Mouse (Mus musculus): ENCODE data around the gene Mipol1. TPM values are rescaled to one million over a fixed set of nuclear protein-coding genes. Genes with fewer than 3 reads are reported as not detected.

Gene Mipol1
- total and polyA plus RNA-seq, 3 experiments: 6.4 to 10.4 (median 6.6) TPM

DNA sequence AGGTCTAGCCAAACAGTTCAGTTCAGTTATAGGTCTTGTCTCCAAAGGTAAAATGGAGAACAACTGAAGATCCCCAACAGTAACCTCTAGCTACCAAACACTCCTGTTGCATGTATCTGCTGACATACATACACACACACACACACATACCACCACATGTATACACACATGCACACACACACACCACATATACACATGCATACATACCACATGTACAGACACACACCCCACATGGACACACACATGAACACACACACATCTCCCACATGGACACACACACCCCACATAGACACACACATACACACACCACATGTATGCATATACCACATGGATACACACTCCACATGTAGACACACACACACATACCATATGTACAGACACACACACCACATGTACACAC lies 32.0 kb upstream of the Mipol1 start:
- Histone ChIP-seq H3K27me3 (replicated peaks) (no peaks in the 10 kb centered on the region), H3K9me3 (replicated peaks; ENCODE audit: low read length) (no peaks in the 10 kb centered on the region), H3K79me2 (replicated peaks; ENCODE audit: control insufficient read depth, extremely low read depth, insufficient read depth, poor library complexity, severe bottlenecking) (no peaks in the 10 kb centered on the region), H3K36me3 (replicated peaks in 1 of 2; ENCODE audit: control insufficient read depth in 1 of 2, insufficient read depth in 1 of 2, low read length in 1 of 2) (no peaks in the 10 kb centered on the region), H3K4me1 (ENCODE audit: control insufficient read depth in 1 of 2, insufficient read depth in 2 of 2) (no peaks in the 10 kb centered on the region), H3K9ac (ENCODE audit: insufficient read depth, low read depth) (no peak overlapping the region), H3K4me2 (ENCODE audit: insufficient read depth, low read depth, poor library complexity, severe bottlenecking) (no peak overlapping the region), H3K4me3 (replicated peaks in 1 of 3; ENCODE audit: low read depth in 2 of 3, low read length in 2 of 3, poor library complexity in 1 of 3) (no peak overlapping the region), H3K27ac (ENCODE audit: insufficient read depth, low read depth) (no peak overlapping the region)
- TF ChIP-seq CHD2 (IDR thresholded peaks at IDR 0.05; ENCODE audit: low read length) (no peak), MAFK (IDR thresholded peaks at IDR 0.05; ENCODE audit: insufficient replicate concordance, low read length) (no peak), RCOR1 (conservative IDR thresholded peaks at IDR 0.05; ENCODE audit: low read depth, low read length) (no peak), ZNF384 (IDR thresholded peaks at IDR 0.05; ENCODE audit: low read depth, low read length) (no peak), TBP (conservative IDR thresholded peaks at IDR 0.05; ENCODE audit: low read depth, low read length) (no peak), MAZ (IDR thresholded peaks at IDR 0.05; ENCODE audit: low read depth, low read length) (no peak)
- in situ Hi-C loops (cut with MboI; ENCODE audit: low pct_ligation_motif_present, low pct_unique_long_range_greater_than_20kb, low sequenced_read_pairs): loop anchor here (10.0 to 25.0 kb wide), 2 partner anchors 511 to 603 kb away; partner anchors contain the start of gene Pax9
- no peak for DNase-seq (ENCODE audit: extremely low read depth)
- dilution Hi-C loops (cut with MboI; ENCODE audit: extremely low pct_ligation_motif_present, extremely low pct_unique_long_range_greater_than_20kb, low sequenced_read_pairs): no loop called here

DNA sequence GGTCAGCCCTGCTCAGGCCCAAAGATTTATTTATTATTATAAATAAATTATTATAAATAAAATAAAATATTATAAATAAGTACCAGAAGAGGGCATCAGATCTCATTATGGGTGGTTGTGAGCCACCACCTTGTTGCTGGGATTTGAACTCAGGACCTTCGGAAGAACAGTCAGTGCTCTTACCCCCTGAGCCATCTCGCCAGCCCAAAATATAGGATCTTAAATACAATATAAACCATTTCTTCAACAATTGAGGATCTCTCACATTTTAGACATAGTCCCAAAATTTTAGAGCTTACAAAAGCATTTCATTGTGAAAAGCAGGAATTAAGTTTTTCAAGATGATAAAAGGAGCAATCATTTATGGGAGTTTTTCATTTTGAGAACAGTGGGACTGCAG lies 30.8 kb upstream of the Mipol1 start:
- no peaks in the 10 kb centered on the region for H3K4me1 ChIP-seq (ENCODE audit: control insufficient read depth in 1 of 2, insufficient read depth in 2 of 2)
- TF ChIP-seq PAX5 (IDR thresholded peaks at IDR 0.05; ENCODE audit: low read length) (no peak), MAX (IDR thresholded peaks at IDR 0.05; ENCODE audit: low read length) (no peak), MEF2A (IDR thresholded peaks at IDR 0.05; ENCODE audit: borderline replicate concordance, low read depth, low read length) (no peak), MXI1 (IDR thresholded peaks at IDR 0.05; ENCODE audit: low read depth, low read length) (no peak), SIN3A (IDR thresholded peaks at IDR 0.05; ENCODE audit: low read length) (no peak)
- dilution Hi-C loops (cut with MboI; ENCODE audit: extremely low pct_ligation_motif_present, extremely low pct_unique_long_range_greater_than_20kb, low sequenced_read_pairs) (no loop called here), in situ Hi-C loops (cut with MboI; ENCODE audit: low pct_ligation_motif_present, low pct_unique_long_range_greater_than_20kb, low sequenced_read_pairs) (loop anchor here (10.0 to 25.0 kb wide), 2 partner anchors 512 to 605 kb away; partner anchors contain the start of gene Pax9)
- no peak overlapping the region for H3K27ac ChIP-seq (ENCODE audit: insufficient read depth, low read depth)
- no peaks in the 10 kb centered on the region for H3K36me3 ChIP-seq (replicated peaks in 1 of 2; ENCODE audit: control insufficient read depth in 1 of 2, insufficient read depth in 1 of 2, low read length in 1 of 2)
- H3K27me3 ChIP-seq (replicated peaks): no peaks in the 10 kb centered on the region
- DNase-seq (ENCODE audit: extremely low read depth): no peak
- H3K4me3 ChIP-seq (replicated peaks in 1 of 3; ENCODE audit: low read depth in 2 of 3, low read length in 2 of 3, poor library complexity in 1 of 3): no peak overlapping the region
- no peak overlapping the region for H3K9ac ChIP-seq (ENCODE audit: insufficient read depth, low read depth)
- H3K79me2 ChIP-seq (replicated peaks; ENCODE audit: control insufficient read depth, extremely low read depth, insufficient read depth, poor library complexity, severe bottlenecking): no peaks in the 10 kb centered on the region
- no peak overlapping the region for H3K4me2 ChIP-seq (ENCODE audit: insufficient read depth, low read depth, poor library complexity, severe bottlenecking)
- H3K9me3 ChIP-seq (replicated peaks; ENCODE audit: low read length): no peaks in the 10 kb centered on the region

DNA sequence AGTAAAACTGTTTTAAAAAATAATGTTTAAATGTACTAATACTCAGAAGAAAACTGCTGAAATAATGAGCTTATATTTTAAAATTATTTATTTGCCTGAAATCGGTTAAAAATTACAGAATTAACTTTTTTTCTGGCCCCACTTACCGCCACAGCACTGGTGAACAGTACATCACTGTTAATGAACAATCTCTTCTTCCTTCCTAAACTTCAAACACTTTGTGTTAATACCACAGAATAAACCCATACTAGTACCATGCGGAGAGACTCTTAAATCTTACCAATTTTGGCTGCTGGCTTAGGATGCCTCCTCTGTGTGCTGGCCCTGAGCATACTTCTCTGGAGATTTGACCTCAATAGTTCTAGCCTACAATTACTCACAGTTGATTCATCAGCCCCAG lies 28.3 kb upstream of the Mipol1 start:
- no peak overlapping the region for H3K27ac ChIP-seq (ENCODE audit: insufficient read depth, low read depth)
- H3K27me3 ChIP-seq (replicated peaks): no peaks in the 10 kb centered on the region
- H3K9ac ChIP-seq (ENCODE audit: insufficient read depth, low read depth): no peak overlapping the region
- no peaks in the 10 kb centered on the region for H3K36me3 ChIP-seq (replicated peaks in 1 of 2; ENCODE audit: control insufficient read depth in 1 of 2, insufficient read depth in 1 of 2, low read length in 1 of 2)
- H3K4me1 ChIP-seq (ENCODE audit: control insufficient read depth in 1 of 2, insufficient read depth in 2 of 2): no peaks in the 10 kb centered on the region
- H3K4me3 ChIP-seq (replicated peaks in 1 of 3; ENCODE audit: low read depth in 2 of 3, low read length in 2 of 3, poor library complexity in 1 of 3): no peak overlapping the region
- in situ Hi-C loops (cut with MboI; ENCODE audit: low pct_ligation_motif_present, low pct_unique_long_range_greater_than_20kb, low sequenced_read_pairs): no loop called here
- no peak for DNase-seq (ENCODE audit: extremely low read depth)
- no peak overlapping the region for H3K4me2 ChIP-seq (ENCODE audit: insufficient read depth, low read depth, poor library complexity, severe bottlenecking)
- TF ChIP-seq RCOR1 (conservative IDR thresholded peaks at IDR 0.05; ENCODE audit: low read depth, low read length): no peak
- no peak for TF ChIP-seq MAFK (IDR thresholded peaks at IDR 0.05; ENCODE audit: insufficient replicate concordance, low read length)
- no peak for TF ChIP-seq BHLHE40 (IDR thresholded peaks at IDR 0.05; ENCODE audit: low read depth, low read length)
- TF ChIP-seq EP300 (IDR thresholded peaks at IDR 0.05; ENCODE audit: low read length): no peak
- dilution Hi-C loops (cut with MboI; ENCODE audit: extremely low pct_ligation_motif_present, extremely low pct_unique_long_range_greater_than_20kb, low sequenced_read_pairs): no loop called here
- H3K9me3 ChIP-seq (replicated peaks; ENCODE audit: low read length): no peaks in the 10 kb centered on the region
- no peaks in the 10 kb centered on the region for H3K79me2 ChIP-seq (replicated peaks; ENCODE audit: control insufficient read depth, extremely low read depth, insufficient read depth, poor library complexity, severe bottlenecking)
